Mouse (Mus musculus) layer of hippocampus, adult 9-11 months (tissue): ENCODE measurements around the gene Prrx1.

Experiments used
- DNase-seq: peaks from one replicate; pipeline ENCODE4 v3.0.0; 2022

Prrx1 gene

DNA sequence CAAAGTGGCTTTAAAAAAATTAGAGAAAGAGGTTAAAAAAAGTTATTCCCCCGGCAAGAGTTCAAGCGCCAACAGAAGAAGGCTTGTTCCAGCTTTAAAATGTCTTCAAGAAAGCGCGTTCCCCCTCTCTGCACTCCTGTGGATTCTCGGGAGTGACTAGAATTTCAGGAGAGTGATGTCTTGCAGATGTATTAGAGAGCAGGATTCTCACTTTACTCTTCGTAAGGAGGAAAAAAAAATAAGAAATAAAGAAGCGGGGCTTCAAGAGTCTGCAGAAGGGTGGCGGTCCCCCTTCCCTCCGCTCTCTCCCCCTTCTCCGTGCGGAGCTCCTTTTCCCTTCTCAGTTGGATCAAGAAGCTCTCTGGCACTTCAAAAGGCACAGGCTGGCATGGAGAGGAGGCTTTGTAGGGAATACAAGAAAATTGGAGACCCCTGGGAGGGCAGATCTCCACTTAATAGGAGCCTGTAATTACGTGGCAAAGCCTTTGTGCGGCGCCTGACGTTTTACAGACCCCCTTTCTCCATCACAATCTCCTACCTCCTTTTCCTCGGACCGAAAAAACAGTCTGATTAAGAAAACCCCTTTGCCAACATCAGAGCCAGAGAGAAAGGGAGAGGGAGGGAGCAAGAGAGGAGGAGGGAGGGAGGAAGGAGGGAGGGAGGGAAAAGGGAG, at the start of gene Prrx1:
Gene Prrx1, minus strand, starts transcription at position 610 of the 673 bp plus-strand sequence.
- no peak for DNase-seq

- no peak for DNase-seq
Observed at GRCm38 (mm10) chr1:163362202-163362601, 48.7 kb upstream of the Prrx1 start.

DNA sequence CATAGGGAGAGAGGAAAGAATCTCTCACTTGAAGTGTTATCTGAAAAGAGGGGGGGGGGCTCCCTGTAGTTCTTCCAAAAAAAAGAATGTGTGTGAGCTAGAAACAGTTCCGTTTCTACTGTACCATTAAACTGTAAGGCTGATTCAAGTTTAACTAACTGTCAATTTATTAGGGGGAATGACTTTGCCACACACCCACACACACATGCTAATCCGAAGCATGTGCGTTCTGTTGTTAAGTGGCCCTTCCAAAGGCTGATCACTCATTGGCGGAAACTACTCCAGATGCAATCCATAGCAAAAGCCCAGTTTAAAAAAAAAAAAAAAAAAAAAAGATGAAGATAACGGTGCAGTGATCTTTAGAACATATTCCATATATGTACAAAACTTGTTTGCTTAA, 47.9 kb upstream of the Prrx1 start:
- DNase-seq, result peak; percentile 7

- DNase-seq, result no peak
Observed at GRCm38 (mm10) chr1:163360796-163361195, 47.3 kb upstream of the Prrx1 start.

DNA sequence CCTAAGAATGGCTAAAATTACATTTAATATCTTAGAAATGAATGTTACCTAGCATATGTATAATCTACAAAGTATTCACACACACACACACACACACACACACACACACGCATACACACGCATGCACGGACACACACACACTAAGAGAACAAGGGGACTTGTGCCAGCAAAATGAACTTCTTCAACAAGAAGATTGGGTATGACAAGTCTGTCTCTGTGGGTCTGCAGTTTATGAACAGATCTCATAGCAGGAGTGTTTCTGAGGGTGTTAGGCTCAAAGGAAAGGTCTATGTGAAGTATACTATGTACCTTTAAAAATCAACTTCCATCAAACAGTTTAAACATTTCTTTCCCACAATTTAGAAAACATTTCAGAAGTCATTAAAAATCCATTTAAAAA, 46.0 kb upstream of the Prrx1 start:
- no peak for DNase-seq

- no peak for DNase-seq
Observed at GRCm38 (mm10) chr1:163358165-163358564, 44.7 kb upstream of the Prrx1 start.

GRCm38 (mm10) chr1:163357733-163358132, 44.2 kb upstream of the Prrx1 start:
- DNase-seq, result no peak

DNA sequence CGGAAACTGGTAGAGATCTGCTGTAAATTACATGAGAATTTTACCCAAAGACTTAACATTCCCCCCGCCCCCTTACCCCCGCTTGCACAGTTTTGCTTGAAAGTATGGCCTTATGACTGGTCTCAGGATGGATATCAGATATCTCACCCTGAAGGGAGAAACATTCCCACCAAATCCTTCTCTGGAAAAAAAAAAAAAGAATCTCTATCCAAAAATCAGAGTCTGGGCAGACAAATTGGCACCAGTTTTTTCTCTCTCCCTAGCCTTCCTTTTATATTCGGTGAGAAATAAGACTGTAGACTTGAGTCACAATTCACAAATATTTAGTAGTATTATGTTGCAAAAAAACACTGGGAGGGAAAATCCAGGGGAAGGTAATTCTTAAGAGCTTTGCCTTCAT, 42.7 kb upstream of the Prrx1 start:
- DNase-seq, result no peak

DNA sequence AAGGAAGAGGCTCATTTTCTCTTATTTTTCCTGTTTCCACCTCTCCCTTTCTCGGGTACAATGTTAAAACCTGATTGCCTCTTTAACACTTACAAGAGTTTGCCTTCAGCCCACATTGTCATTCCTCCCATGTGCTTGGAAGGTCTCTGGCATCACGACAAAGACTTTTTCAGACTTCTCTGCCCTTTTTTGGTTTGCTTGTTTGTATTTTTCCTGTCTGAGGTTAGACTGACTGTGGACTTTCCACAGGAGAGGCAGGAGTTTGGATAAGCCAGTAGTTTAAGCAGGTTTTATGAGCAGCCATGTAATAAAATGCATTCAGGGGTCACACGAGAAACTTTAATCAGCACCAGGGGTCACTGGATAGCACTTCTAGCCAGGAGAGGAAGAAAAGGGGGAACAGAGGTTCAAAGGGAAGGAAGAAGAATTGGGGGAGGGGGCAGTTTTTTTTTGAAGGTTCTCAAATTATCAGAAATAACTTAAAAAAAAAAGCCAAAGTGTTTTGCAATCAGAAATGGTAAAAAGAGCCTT, 42.2 kb upstream of the Prrx1 start:
- no peak for DNase-seq

DNA sequence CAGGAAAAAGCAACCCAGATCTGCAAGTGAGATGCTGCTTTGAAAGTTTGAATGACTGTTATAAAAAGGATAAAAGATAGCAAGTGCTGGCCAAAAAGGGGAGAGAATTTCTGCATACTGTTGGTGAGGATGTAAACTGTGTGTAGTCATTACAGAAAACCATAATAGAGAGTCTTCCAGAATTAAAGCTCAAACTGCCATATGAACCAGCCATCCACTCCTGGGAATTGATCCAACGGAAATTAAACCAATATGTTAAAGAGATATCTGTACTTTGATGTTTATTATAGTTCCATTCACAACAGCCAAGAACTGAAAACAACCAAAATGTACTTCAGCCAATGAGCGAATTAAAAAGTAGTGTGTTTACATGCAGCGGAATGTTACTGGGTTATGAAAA, 37.5 kb upstream of the Prrx1 start:
- no peak for DNase-seq

DNA sequence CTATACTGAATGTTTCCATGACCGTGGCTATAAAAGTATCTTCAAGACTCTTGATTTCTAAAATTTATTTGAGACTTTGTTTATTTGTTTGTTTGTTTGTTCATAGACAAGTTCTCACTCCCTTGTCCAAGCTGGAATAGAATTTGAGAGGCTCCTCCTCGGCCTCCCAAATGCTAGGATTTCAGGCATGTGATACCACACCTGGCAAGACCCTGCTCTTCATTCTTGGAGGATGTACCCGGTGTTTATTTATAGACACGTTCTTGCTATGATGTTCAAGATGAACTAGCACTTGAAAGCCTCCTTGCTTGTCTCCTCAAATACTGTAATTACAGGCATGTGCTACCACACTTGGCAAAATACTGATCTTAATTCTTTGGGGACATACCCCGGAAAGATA, 32.0 kb upstream of the Prrx1 start:
- no peak for DNase-seq

DNA sequence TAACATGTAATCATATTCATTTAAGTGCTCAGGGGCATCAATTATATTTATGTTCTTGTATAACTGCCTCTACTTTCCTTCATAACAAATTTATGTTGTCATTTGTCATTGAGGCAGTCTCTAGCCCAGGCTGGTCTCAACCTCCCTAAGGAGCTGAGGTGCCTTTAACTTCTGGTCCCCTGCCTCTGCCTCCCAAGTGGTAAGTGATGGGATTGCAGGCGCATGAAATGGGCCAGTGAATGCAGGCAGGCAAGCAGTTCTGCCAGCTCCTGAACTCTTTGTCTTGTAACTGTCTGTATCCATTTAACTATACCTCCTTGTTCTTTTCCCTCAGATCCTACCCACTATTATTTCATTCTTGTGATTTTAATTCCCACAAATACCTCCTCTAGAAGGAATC, 31.4 kb upstream of the Prrx1 start:
- DNase-seq, result no peak

GRCm38 (mm10) chr1:163339219-163339561, 25.7 kb upstream of the Prrx1 start:
- no peak for DNase-seq

DNA sequence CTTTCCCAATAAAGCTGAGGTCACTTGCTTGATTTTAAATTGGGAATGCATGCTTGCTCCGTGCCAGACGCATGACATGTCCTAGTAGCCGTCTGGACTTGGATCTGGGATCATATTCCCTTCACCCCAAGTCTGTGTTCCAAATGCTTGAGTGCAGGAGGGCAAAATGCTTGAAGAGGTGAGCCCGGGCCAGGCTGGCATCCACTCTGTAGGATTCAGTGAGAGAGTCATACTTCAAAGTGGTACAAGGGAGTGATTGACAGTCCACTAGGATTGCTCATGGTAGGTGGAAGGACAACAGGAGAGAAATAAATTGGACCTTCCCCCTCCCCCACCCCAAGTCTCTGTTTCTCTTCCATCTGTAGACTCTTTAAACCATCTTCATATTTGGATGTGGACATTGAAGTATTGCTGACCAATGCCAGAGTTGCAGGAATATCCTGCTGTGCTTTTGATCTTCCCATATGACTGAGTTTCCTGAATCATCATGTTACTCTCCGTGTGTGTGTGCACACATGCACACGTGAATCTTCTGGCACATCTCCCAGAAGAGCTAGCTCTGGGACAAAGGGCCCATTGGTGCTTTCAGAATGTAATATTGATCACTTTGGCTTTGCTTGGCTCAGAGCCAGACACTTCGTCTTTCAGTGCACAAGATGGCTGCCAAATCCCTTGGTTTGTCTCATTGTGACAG, 25.2 kb upstream of the Prrx1 start:
- DNase-seq, result no peak

GRCm38 (mm10) chr1:163337821-163338220, 24.3 kb upstream of the Prrx1 start:
- no peak for DNase-seq

DNA sequence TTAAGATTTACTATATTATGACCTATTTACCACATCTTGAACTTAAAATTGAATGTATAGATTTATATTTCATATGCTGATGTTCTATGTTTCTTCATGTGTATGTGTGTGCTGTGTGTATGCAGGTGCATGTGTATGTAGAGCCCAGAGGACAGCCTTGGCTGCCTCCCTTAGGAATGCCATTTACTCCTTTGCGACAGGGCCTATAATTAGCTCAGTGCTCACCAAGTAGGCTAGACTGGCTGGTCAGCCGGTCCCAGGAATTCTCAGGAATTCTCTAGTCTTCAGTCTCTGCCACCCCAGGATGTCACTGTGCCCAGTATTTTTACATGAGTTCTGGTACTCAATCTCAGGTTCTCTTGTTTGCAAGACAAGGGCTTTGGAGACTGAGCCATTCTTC, 13.8 kb upstream of the Prrx1 start:
- no peak for DNase-seq

DNA sequence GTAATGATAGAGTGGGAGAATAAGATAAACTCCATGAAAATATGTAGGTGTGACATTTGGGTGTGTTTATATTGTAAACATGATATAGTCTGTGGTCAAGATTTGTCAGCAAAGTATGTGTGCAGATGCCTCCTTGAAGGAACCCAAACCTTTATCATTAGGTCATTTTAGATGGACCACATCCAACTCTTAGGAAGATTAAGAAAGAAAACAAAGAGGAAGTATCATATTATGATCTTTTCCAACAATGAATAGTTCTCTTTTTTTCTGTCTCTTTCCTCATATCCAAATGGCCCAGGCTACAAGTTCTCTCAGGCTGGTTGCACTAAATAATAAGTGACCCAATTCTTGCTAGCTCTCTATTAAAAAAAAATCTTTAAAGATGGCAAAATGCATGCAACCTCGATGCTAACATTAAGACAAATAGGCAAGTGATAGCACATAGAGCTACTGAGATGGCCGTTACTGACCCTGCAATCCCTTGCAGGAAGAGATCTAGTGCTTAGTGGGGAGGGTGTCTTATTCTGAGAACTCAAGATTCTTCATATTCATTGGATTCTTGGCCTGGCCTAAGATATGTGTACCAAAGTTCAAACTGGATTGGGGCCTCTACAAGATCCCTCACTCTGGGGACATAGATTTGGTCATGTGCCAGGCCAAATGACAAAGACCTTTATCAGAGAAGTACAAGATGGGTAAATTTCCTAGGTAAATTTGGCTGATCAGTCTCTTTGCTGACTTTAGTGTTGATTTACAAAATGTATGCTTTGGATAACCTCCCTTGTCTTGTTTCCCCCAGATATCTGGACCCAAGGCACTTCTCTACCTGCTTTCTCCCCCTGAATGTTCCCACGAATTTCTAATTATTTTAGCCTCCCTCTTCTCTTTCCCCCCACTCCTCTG, 6.4 kb upstream of the Prrx1 start:
- DNase-seq, result no peak

DNA sequence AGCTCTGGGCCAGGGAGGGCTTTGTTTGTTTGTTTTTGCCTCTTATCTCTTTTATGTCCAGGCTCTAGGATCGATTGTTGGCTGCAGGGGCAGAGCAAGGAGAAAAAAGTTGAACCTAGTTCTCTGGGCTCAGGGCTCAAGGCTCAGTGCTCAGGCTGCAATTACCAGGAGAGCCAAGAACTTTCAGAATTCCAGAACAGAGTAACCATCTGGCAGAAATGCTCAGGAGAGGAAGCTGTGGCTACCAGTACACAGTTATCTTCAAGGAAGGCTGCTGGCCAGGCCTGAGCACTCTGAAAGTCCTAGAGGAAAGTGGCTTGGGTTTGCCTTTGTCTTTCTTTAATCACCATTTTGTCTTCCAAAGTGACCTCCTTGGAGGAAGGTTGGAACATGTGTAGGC, 3.4 kb upstream of the Prrx1 start:
- DNase-seq, result no peak

DNA sequence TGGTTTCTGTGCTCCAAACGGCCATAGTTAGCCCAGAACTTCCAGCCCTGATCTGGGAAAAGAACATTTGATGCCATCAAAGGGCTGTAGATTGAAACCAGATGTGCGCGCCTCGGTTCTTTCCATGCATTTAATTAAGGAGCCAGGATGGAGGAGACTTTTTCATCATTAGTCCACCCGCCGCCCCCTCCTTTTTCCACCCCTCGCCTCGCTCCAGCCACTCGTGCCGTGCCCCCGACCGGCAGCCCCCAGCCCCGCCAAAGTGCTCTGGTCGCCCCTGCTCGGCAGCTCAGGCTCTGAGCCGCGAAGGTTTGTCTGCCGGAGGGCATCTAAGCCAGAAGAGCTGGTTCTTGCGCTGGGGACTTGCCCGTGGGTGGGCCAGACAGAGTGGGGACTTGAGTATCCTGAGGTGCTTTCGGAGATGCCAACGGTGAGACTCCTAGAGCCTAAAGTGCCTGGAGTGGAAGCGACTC, 1.4 kb upstream of the Prrx1 start:
- DNase-seq, result no peak

GRCm38 (mm10) chr1:163313921-163314725, 613 bp upstream of the Prrx1 start:
- no peak for DNase-seq

DNA sequence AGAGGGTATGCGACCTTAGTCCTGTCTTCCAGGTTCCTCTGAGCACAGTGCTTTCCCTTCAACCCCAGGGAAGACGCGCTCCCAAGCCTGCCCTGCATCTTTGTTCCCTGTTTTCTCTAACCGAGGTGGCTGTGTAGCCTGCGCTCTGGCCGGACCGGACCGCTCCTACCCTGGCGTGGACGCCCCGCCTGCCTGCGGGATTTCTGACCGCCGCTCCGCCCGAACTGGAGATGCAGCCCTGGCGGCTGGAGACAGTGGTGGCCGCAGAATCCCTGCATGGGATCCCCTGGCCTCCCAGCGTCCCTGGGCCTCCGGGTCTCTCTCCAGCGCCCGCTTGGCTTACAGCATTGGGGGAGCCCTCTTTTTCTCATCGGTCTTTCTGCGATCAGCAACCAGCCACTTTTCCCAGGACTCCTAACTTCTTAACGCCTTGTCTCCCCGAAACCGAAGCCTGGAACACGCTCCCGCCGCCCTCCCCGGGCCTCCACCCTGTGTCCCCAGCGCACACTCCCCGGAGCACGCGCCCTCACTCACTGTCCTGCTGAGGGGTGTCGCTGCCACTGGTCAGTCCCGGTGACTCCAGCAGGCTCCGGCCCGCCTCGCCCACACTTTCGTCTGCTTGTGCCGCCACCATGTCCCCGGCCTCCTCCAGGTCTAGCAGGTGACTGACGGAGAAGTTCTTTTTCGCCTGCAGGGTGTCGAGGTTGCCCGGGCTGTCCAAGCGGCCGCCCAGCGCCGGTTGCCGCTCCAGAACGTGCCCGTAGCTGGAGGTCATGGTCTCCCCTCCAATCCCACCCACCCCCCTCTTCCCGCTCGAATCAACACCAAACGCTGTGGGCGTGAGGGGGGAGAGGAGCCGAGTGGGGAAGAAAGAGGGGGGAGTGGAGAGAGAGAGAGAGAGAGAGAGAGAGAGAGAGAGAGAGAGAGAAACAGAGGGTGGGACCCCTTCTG, 1.4 kb downstream of the Prrx1 start:
- no peak for DNase-seq
